Mouse (Mus musculus) heart, embryonic 15.5 days (tissue): ENCODE results near the gene Ldb2. TPM values are rescaled to one million over a fixed set of nuclear protein-coding genes. Genes with fewer than 3 reads are reported as not detected.

Experiments used
- ATAC-seq: fragments of 200-750 bp; cut with Nextera tagmentation; replicated peaks from 2 replicates; pipeline ENCODE4 v1.8.0; 2017; ENCODE audit warnings: low read depth, moderate TSS enrichment; ENCODE audit not compliant: insufficient number of reproducible peaks, insufficient read depth, low FRiP score
- H3K27ac ChIP-seq: fragments of 300-500 bp; sonication (generic); 2 replicates; pipeline ENCODE4 v1.5.1; 2015; ENCODE audit warnings: mild to moderate bottlenecking, inconsistent platforms
- H3K27me3 ChIP-seq: fragments of 300-500 bp; sonication (generic); 2 replicates; pipeline ENCODE4 v1.6.1; 2015; ENCODE audit warnings: inconsistent platforms
- H3K36me3 ChIP-seq: fragments of 300-500 bp; sonication (generic); 2 replicates; pipeline ENCODE4 v1.6.1; 2015; ENCODE audit warnings: mild to moderate bottlenecking, inconsistent platforms
- H3K4me1 ChIP-seq: fragments of 300-500 bp; sonication (generic); replicated peaks from 2 replicates; pipeline ENCODE4 v1.6.1; 2015; ENCODE audit warnings: inconsistent platforms
- H3K4me2 ChIP-seq: fragments of 300-500 bp; sonication (generic); 2 replicates; pipeline ENCODE4 v1.6.1; 2015; ENCODE audit warnings: inconsistent platforms, mild to moderate bottlenecking, moderate library complexity
- H3K4me3 ChIP-seq: fragments of 300-500 bp; sonication (generic); 2 replicates; pipeline ENCODE4 v1.5.1; 2015; ENCODE audit warnings: mild to moderate bottlenecking, inconsistent platforms
- H3K9ac ChIP-seq: fragments of 300-500 bp; sonication (generic); 2 replicates; pipeline ENCODE4 v1.6.1; 2015; ENCODE audit warnings: mild to moderate bottlenecking, inconsistent platforms
- H3K9me3 ChIP-seq: fragments of 300-500 bp; sonication (generic); replicated peaks from 2 replicates; pipeline ENCODE4 v1.6.1; 2016; ENCODE audit warnings: inconsistent platforms
- WGBS: fragments of 180-500 bp; shearing (Covaris S2); methylation state at CpG from one replicate; pipeline ENCODE4 v1.1.7; 2015; ENCODE audit warnings: mixed read lengths; 5-methylcytosine and 5-hydroxymethylcytosine counted together
- polyA plus RNA-seq: library from polyadenylated mRNA; unstranded; fragments of >200 nt; fragmentation: Nextera tagmentation; extraction: Ambion mirVana; gene quantifications from 2 replicates; pipeline ENCODE4 v1.2.1, GENCODE M21; 2015

The Ldb2 gene
- 13.3 and 18.5 TPM in 2 replicates for polyA plus RNA-seq

DNA sequence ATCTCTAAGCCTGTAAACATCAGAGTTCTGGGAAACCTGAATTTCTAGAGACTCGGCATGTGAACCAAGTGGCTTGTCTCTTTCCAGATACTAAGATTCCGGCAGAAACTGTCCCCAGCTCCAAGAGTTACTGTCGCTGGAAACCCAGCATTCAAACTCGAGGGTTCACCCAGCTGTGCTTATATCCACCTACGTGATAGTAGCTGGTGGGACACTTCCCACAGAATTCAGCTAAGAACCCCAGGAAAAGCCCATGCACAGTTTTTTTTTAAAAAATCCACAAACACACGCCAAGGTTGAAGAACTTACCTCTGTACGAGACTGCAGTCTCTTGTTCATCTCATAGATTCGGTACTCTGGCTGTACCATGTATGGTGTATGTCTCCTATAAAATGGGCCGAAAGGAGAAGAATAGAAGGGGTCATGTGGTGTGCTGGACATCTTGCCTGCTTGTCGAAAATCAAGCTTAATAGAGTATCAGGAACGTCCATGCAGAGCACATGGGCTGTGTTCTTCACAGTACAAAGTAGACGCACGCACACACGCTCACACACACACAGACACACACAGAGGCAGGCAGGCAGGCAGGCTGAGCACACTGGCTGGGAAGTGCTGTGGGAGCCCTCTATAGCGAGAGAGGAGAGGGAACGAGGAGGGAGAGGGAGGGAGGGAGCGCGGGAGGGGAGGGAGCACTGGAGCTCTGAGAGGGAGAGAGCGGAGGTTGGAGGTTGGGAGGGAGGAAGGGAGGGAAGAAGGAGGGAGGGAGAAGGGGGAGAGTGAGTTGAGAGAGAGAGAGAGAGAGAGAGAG is at the start of gene Ldb2:
Gene Ldb2, minus strand, starts transcription at position 628 of the 808 bp plus-strand sequence.
- Histone ChIP-seq H3K4me3 (peak within 1 kb of the TSS; percentile 51), H3K36me3 (no peaks in the 10 kb centered on the region), H3K9ac (peak within 1 kb of the TSS; percentile 33; the same call in 1 of the 2 replicates), H3K9me3 (no peaks in the 10 kb centered on the region), H3K4me2 (peak within 1 kb of the TSS; percentile 68), H3K27ac (peak within 1 kb of the TSS; percentile 22; the same call in 1 of the 2 replicates), H3K4me1 (0 out of 2 replicates have a peak, but pooled peaks cover 2% of the 10 kb centered on the region), H3K27me3 (no peaks in the 10 kb centered on the region)
- peak; percentile 77 for ATAC-seq
- 2% methylated on average over 18 of the region's 19 CpGs for WGBS

DNA sequence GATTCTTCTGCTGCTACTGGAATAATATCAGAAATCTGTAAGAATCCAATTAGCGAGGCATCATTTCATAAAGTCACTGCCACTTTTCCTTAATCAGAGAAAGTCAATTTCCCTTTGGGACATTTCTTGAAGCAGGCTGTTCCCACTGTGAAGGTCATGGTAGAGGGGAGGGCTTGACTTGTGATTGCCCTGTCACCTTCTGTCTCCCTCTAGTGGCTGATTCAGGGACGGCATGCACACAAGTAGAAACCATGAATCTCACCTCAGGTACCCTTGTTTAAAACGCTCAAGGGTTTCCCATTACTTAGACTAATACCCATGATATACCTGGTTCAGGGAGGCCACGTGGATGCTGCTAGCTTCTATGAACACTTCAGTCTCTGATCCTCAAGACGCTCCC is 31.8 kb upstream of the Ldb2 start:
- H3K36me3 ChIP-seq, result no peaks in the 10 kb centered on the region
- no peak overlapping the region for H3K4me3 ChIP-seq
- ATAC-seq, result no peak
- H3K9me3 ChIP-seq, result no peaks in the 10 kb centered on the region
- H3K27ac ChIP-seq, result no peak overlapping the region
- WGBS, result 67% methylated on average over 5 of the region's 5 CpGs
- H3K27me3 ChIP-seq, result no peaks in the 10 kb centered on the region
- H3K9ac ChIP-seq, result no peak overlapping the region
- no peaks in the 10 kb centered on the region for H3K4me1 ChIP-seq
- H3K4me2 ChIP-seq, result no peak overlapping the region

DNA sequence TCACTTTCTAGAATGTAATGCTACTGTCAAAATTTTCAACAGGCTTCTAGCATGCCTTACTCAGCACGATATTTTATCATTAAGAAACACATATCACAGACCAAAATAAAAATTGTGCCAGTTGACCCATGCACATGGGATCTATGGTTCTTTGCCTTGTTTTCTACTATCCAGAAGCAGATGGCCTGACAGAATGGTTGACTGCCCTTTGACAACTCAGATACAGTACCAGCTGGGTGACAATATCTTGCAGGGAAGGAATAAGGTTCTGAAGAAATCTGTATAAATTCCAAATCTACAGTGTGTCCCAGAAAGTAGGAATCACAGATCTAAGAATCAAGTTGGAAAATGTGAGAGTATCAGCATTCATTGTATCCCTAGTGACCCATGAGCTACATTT is 16.0 kb upstream of the Ldb2 start:
- H3K4me2 ChIP-seq, result no peak overlapping the region
- no peaks in the 10 kb centered on the region for H3K9me3 ChIP-seq
- H3K36me3 ChIP-seq, result no peaks in the 10 kb centered on the region
- H3K9ac ChIP-seq, result no peak overlapping the region
- no peak overlapping the region for H3K4me3 ChIP-seq
- no peak for ATAC-seq
- no peaks in the 10 kb centered on the region for H3K4me1 ChIP-seq
- no peak overlapping the region for H3K27ac ChIP-seq
- WGBS, result 67% methylated on average over 1 of the region's 1 CpGs
- H3K27me3 ChIP-seq, result no peaks in the 10 kb centered on the region

DNA sequence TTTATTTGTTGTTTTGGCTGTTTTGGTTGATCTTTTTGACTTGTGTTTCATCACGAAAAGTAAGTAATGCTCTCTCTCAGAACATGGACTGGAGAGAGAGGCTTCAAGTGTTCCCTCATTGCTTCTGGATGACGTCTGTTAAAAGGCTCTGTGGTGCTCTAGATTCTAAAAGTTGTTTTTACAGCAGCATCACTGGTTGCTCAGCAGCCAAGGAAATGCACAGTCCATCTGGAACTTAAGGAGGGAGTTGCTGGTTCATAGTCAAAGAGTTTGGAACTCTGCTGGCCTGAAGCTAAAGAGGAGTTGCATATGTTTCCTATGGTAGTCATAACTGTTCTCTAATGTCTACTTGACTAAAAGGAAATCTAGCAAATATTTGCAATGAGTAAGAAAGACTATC is 6.5 kb upstream of the Ldb2 start:
- 67% methylated on average over 2 of the region's 2 CpGs for WGBS
- H3K27me3 ChIP-seq, result no peaks in the 10 kb centered on the region
- no peak for ATAC-seq

DNA sequence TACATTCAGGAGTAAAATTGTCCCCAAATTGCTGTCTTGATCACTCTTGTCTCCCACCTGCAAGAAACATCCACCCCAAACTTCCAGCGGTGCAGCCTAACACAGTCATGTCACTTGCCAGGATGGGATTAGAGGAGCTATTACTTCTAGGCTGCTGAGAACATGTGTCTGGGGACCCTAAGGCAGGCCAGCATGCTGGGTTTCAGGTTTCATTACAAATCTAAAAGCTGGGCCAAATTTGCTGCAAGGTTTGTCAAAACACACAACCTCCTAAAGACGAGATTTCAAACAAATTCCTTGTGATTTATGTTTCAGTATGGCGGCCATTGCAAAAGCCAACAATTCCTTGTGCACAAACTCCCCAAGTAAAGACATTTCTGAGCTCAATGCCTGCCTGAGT is 1.6 kb upstream of the Ldb2 start:
- Histone ChIP-seq H3K4me2 (no peak overlapping the region), H3K27me3 (no peaks in the 10 kb centered on the region), H3K27ac (no peak overlapping the region), H3K36me3 (no peaks in the 10 kb centered on the region), H3K9ac (no peak overlapping the region), H3K4me3 (no peak overlapping the region), H3K9me3 (no peaks in the 10 kb centered on the region), H3K4me1 (0 out of 2 replicates have a peak, but pooled peaks cover 2% of the 10 kb centered on the region)
- WGBS, result 33% methylated on average over 3 of the region's 3 CpGs
- ATAC-seq, result no peak

More for the DNA sequence above, 6.5 kb upstream of the Ldb2 start:
- Histone ChIP-seq H3K9ac (no peak overlapping the region), H3K9me3 (no peaks in the 10 kb centered on the region), H3K4me3 (no peak overlapping the region), H3K27ac (no peak overlapping the region), H3K4me1 (no peaks in the 10 kb centered on the region), H3K4me2 (no peak overlapping the region), H3K36me3 (no peaks in the 10 kb centered on the region)

DNA sequence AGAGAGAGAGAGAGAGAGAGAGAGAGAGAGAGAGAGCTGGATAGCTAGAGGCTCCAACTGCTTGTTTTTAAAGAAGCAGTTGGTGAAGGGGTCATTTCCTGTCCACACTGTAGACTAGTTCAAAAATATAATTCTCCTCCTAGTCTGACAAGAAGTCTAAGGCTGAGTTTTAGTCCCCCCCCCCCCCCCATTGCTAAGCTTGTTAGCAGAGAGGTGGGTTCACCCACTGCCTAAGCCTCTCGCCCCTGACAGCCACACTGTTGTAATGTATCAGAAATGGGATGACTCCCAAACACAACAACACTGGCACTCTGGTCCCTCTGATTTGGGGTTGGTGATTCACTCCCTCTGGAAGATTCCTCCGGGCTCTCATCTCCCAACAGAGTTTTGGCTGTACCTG is 381 bp upstream of the Ldb2 start:
- WGBS, result 19% methylated on average over 2 of the region's 2 CpGs
- Histone ChIP-seq H3K4me2 (peak overlapping the region; percentile 68), H3K27ac (no peak overlapping the region), H3K4me3 (peak overlapping the region; percentile 51), H3K36me3 (no peaks in the 10 kb centered on the region), H3K4me1 (0 out of 2 replicates have a peak, but pooled peaks cover 2% of the 10 kb centered on the region), H3K27me3 (no peaks in the 10 kb centered on the region), H3K9me3 (no peaks in the 10 kb centered on the region), H3K9ac (no peak overlapping the region)
- peak; percentile 41 for ATAC-seq

DNA sequence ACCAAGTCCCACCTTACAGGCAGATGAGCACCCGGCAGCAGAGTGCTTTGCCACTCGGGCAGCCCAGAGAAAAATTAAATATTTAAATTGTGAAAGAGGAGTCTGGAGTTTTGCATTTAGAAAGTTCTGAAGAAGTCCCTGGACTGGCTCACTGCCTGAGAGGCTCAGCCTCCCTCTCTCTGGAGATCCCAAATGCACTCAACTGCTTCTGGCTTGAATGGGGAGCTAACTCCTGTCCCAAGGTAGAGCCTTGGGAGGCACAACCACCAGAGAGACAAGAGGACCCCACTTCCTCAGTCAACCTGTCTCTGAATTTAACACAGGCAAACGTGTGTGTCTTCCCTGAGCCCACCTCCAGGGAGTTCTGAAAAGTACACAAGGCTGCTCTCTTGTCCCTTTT is 987 bp downstream of the Ldb2 start:
- H3K27me3 ChIP-seq, result no peaks in the 10 kb centered on the region
- no peak overlapping the region; the same call in 1 of the 2 replicates for H3K9ac ChIP-seq
- WGBS, result 6% methylated on average over 3 of the region's 3 CpGs
- H3K27ac ChIP-seq, result no peak overlapping the region
- no peaks in the 10 kb centered on the region for H3K36me3 ChIP-seq
- peak overlapping the region; percentile 51 for H3K4me3 ChIP-seq
- no peaks in the 10 kb centered on the region for H3K9me3 ChIP-seq
- H3K4me2 ChIP-seq, result peak overlapping the region; percentile 68
- ATAC-seq, result no peak
- 0 out of 2 replicates have a peak, but pooled peaks cover 2% of the 10 kb centered on the region for H3K4me1 ChIP-seq

DNA sequence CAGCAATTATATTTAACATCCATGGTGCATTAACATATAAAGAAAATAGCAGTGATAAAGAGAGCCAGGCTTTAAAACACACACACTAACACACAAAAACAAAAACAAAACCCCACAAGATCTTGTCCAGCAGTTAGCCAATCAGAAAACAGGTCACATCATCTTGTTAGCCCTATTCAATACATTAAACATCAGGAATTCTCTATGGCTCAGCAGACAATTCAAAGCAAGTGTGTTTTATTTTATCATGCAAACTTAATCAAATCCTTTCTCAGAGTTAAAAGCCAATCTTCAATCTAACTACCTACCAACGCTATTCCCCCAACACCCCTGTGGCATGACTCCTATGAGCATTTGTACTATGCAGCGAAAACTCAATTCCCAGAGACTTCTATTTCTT is 1.4 kb downstream of the Ldb2 start:
- Histone ChIP-seq H3K4me2 (peak overlapping the region; percentile 68), H3K36me3 (no peaks in the 10 kb centered on the region), H3K27me3 (no peaks in the 10 kb centered on the region), H3K9me3 (no peaks in the 10 kb centered on the region), H3K27ac (no peak overlapping the region), H3K9ac (no peak overlapping the region), H3K4me1 (0 out of 2 replicates have a peak, but pooled peaks cover 2% of the 10 kb centered on the region), H3K4me3 (peak overlapping the region; percentile 51)
- no peak for ATAC-seq
- 38% methylated on average over 2 of the region's 2 CpGs for WGBS

DNA sequence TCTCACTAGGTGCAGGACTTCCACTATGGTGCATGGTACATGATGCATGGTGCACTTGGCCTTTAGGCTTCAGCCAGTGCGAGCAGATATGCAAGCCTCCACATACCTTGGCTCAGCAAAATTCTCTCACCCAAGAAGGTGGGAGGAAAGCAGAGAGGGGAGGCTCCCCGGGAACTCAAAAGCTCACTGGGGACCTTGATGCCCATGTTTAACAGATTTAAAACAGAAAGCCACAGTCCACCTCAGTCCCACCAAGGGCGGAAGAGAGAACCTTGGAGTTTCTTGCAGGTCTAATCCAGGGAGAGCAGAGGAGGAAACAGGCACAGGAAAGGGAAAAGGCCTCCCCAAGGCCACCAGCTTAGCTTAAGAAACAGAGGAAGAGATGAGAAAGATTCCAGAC is 14.9 kb downstream of the Ldb2 start:
- 71% methylated on average over 3 of the region's 3 CpGs for WGBS

DNA sequence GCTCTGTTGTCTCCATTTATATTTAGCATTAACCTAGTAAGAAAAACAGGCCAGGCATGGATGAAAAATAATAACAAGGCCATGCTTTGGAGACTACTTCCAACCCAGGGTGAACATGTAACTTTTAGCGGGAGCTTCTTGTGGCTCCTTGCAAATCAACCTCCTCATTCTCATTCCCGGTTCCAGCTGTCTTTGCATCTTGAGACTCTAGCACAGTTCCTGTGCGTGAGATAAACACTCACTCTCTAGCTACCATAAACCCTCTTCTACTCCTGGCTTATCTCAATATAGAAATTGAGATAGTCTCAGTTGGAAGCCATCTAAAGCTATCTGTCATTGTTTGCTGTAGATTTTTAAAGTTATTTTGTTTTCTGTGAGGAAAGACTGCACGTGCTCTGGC is 20.1 kb downstream of the Ldb2 start:
- no peaks in the 10 kb centered on the region for H3K36me3 ChIP-seq
- no peak overlapping the region for H3K4me3 ChIP-seq
- H3K4me1 ChIP-seq, result no peaks in the 10 kb centered on the region
- H3K27ac ChIP-seq, result no peak overlapping the region
- no peaks in the 10 kb centered on the region for H3K27me3 ChIP-seq
- H3K9ac ChIP-seq, result no peak overlapping the region
- no peaks in the 10 kb centered on the region for H3K9me3 ChIP-seq
- no peak for ATAC-seq
- WGBS, result 64% methylated on average over 4 of the region's 4 CpGs
- H3K4me2 ChIP-seq, result no peak overlapping the region

More for the DNA sequence above, 14.9 kb downstream of the Ldb2 start:
- no peaks in the 10 kb centered on the region for H3K4me1 ChIP-seq
- ATAC-seq, result no peak
- H3K36me3 ChIP-seq, result no peaks in the 10 kb centered on the region
- no peaks in the 10 kb centered on the region for H3K27me3 ChIP-seq
- no peak overlapping the region for H3K4me3 ChIP-seq
- H3K27ac ChIP-seq, result no peak overlapping the region
- H3K9ac ChIP-seq, result no peak overlapping the region
- H3K4me2 ChIP-seq, result no peak overlapping the region
- H3K9me3 ChIP-seq, result no peaks in the 10 kb centered on the region

DNA sequence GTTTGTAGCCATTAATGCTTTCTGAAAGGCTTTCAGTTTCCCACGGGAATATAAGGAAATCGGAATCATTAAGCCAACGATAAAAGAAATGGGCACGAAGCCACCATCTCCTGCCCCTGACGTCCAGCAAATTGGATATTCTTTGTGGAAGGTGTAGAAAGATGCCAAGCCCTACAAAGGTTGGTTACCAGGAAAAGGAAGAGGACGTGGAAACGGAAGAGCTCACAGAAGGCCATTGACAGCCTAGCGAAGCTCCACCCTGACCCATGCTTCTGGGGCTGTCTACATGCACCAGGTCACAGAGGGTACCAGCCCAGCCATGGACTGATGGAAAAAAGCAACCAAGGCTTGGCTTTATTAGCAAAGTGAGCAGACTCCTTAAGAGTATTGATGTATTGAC is 31.0 kb downstream of the Ldb2 start:
- Histone ChIP-seq H3K27ac (no peak overlapping the region), H3K36me3 (no peaks in the 10 kb centered on the region)
- 67% methylated on average over 8 of the region's 8 CpGs for WGBS

DNA sequence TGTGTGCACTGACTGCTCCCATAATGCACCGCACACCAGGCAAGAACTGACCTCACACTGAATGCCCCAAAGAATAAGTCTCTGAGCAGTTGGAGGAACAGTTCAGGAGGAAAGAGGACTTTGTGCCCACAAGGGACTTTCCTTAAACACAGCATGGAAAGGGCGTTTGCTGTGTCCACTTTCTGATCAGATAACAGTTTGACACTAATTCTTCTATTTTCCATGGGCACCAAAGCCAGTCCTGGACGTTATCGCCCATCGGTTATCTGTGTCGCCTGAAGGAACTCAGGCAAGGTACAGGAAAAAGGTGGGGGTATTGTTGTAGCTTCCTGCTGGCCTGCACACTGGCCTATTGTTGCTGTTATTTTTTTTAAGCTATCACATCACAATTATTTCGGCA is 34.6 kb downstream of the Ldb2 start:
- Histone ChIP-seq H3K36me3 (no peaks in the 10 kb centered on the region), H3K4me1 (no peaks in the 10 kb centered on the region), H3K4me3 (no peak overlapping the region), H3K9me3 (no peaks in the 10 kb centered on the region), H3K27me3 (no peaks in the 10 kb centered on the region), H3K27ac (peak overlapping the region; percentile 66), H3K9ac (no peak overlapping the region), H3K4me2 (no peak overlapping the region)
- 0 out of 2 replicates have a peak, but pooled peaks have one; percentile 47 for ATAC-seq
- 57% methylated on average over 7 of the region's 7 CpGs for WGBS

More for the DNA sequence above, 31.0 kb downstream of the Ldb2 start:
- Histone ChIP-seq H3K9ac (no peak overlapping the region), H3K4me3 (no peak overlapping the region), H3K9me3 (no peaks in the 10 kb centered on the region), H3K4me2 (no peak overlapping the region), H3K27me3 (no peaks in the 10 kb centered on the region), H3K4me1 (no peaks in the 10 kb centered on the region)
- no peak for ATAC-seq
